Mouse (Mus musculus): ENCODE data around the gene Il34. TPM values are rescaled to one million over a fixed set of nuclear protein-coding genes. Genes with fewer than 3 reads are reported as not detected.
A peak's percentile ranks its signal among the peaks of the same experiment; 100 is the strongest.

Gene Il34
- polyA plus RNA-seq, 1 experiment from 2014 or later = 5.3 TPM

- no peaks in the 10 kb centered on the region for H3K9me3 ChIP-seq (replicated peaks)
- no peak overlapping the region for H3K9ac ChIP-seq
- peaks cover 65% of the 10 kb centered on the region for H3K36me3 ChIP-seq
- no peak for ATAC-seq (ENCODE audit: insufficient number of reproducible peaks, low FRiP score, low TSS enrichment, low read depth)
- no peaks in the 10 kb centered on the region for H3K27me3 ChIP-seq
- no peak overlapping the region for H3K4me2 ChIP-seq (replicated peaks)
- WGBS = 88% methylated on average over 7 of the region's 7 CpGs
- no peak overlapping the region for H3K4me3 ChIP-seq (replicated peaks)
- peaks cover 29% of the 10 kb centered on the region for H3K4me1 ChIP-seq
- no peak overlapping the region for H3K27ac ChIP-seq (replicated peaks)
Observed at GRCm38 (mm10) chr8:110810481-110811065, 4.8 kb upstream of the Il34 start.

GRCm38 (mm10) chr8:110809831-110810230 is 4.1 kb upstream of the Il34 start:
- H3K9me3 ChIP-seq (replicated peaks) = no peaks in the 10 kb centered on the region
- H3K27ac ChIP-seq (replicated peaks) = peak overlapping the region; percentile 78; the same call in 1 of the 2 replicates
- peaks cover 31% of the 10 kb centered on the region for H3K4me1 ChIP-seq
- H3K4me2 ChIP-seq (replicated peaks) = no peak overlapping the region
- H3K4me3 ChIP-seq (replicated peaks) = no peak overlapping the region
- no peak for ATAC-seq (ENCODE audit: insufficient number of reproducible peaks, low FRiP score, low TSS enrichment, low read depth)
- WGBS = 52% methylated on average over 2 of the region's 2 CpGs
- H3K9ac ChIP-seq = no peak overlapping the region
- no peaks in the 10 kb centered on the region for H3K27me3 ChIP-seq
- H3K36me3 ChIP-seq = peaks cover 57% of the 10 kb centered on the region

GRCm38 (mm10) chr8:110808495-110809472 is 3.1 kb upstream of the Il34 start:
- Histone ChIP-seq H3K27me3 (no peaks in the 10 kb centered on the region), H3K27ac (replicated peaks) (peak overlapping the region; percentile 78), H3K4me1 (peaks cover 31% of the 10 kb centered on the region), H3K9me3 (replicated peaks) (no peaks in the 10 kb centered on the region), H3K4me2 (replicated peaks) (no peak overlapping the region), H3K36me3 (peaks cover 47% of the 10 kb centered on the region), H3K9ac (no peak overlapping the region), H3K4me3 (replicated peaks) (no peak overlapping the region)
- ATAC-seq (ENCODE audit: insufficient number of reproducible peaks, low FRiP score, low TSS enrichment, low read depth) = peak; percentile 86
- 33% methylated on average over 13 of the region's 13 CpGs for WGBS

DNA sequence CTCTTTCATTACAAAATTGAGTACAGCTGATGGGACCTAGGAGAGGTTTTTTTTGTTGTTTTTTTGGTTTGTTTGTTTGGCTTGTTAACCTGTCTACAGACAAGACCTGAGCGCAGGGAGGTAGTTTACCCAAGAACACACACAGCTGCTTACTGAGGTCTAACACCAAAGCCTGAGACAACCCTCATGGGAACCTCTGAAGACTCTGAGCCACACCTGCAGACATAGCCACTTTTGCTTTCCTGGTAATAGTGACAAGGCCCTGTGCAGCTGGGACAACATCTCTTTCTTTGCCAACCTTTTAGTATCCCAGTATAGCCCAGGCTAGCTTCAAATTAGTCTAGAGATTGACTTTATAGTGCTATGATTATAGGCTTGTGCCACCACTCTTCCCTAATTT is 422 bp upstream of the Il34 start:
- peaks cover 21% of the 10 kb centered on the region for H3K36me3 ChIP-seq
- H3K9ac ChIP-seq = no peak overlapping the region
- peaks cover 34% of the 10 kb centered on the region for H3K4me1 ChIP-seq
- H3K4me2 ChIP-seq (replicated peaks) = no peak overlapping the region
- no peak overlapping the region for H3K4me3 ChIP-seq (replicated peaks)
- no peak overlapping the region for H3K27ac ChIP-seq (replicated peaks)
- ATAC-seq (ENCODE audit: insufficient number of reproducible peaks, low FRiP score, low TSS enrichment, low read depth) = no peak
- no peaks in the 10 kb centered on the region for H3K27me3 ChIP-seq
- H3K9me3 ChIP-seq (replicated peaks) = no peaks in the 10 kb centered on the region
- 89% methylated on average over 1 of the region's 1 CpGs for WGBS

DNA sequence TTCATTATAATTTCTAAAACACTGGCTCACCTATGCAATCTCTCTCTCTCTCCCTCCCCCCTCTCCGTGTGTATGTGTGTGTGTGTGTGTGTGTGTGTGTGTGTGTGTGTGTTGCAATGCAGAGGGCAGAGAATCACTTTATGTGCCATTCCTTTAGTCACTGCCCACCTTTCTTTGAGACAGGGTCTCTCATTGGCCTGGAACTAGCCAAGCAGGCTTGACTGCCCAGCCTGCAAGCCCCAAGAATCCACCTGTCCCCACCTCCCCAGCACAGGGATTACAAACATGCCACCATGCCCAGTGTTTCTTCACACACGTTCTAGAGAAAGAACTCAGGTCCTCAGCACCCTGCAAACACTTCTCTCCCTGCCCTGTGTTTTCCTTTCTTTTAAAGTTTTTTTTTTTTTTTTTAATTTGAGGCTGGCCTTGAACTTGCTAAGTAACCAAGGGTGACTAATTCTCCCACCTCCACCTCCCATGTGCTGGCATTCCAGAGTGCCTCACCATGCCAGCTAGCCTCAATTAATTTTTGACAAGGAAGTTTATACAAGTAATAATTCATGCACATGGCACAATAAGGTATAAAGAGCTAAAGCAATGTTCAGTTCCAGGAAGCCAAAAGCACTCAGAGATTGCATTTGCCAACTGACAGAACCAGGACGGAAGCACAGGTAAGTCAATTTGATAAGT is 754 bp downstream of the Il34 start:
- 65% methylated on average over 3 of the region's 3 CpGs for WGBS
- ATAC-seq (ENCODE audit: insufficient number of reproducible peaks, low FRiP score, low TSS enrichment, low read depth) = no peak

GRCm38 (mm10) chr8:110803856-110804255 is 1.9 kb downstream of the Il34 start:
- no peak overlapping the region for H3K4me3 ChIP-seq (replicated peaks)
- no peak overlapping the region for H3K27ac ChIP-seq (replicated peaks)
- H3K27me3 ChIP-seq = no peaks in the 10 kb centered on the region
- no peak overlapping the region for H3K9ac ChIP-seq
- WGBS = 76% methylated on average over 9 of the region's 9 CpGs
- peaks cover 28% of the 10 kb centered on the region for H3K4me1 ChIP-seq
- no peaks in the 10 kb centered on the region for H3K36me3 ChIP-seq
- ATAC-seq (ENCODE audit: insufficient number of reproducible peaks, low FRiP score, low TSS enrichment, low read depth) = no peak
- H3K4me2 ChIP-seq (replicated peaks) = no peak overlapping the region
- no peaks in the 10 kb centered on the region for H3K9me3 ChIP-seq (replicated peaks)

More for the DNA sequence above, 754 bp downstream of the Il34 start:
- Histone ChIP-seq H3K36me3 (peaks cover 9% of the 10 kb centered on the region), H3K4me3 (replicated peaks) (no peak overlapping the region; the same call in 1 of the 2 replicates), H3K27ac (replicated peaks) (no peak overlapping the region), H3K27me3 (no peaks in the 10 kb centered on the region), H3K4me2 (replicated peaks) (no peak overlapping the region), H3K9me3 (replicated peaks) (no peaks in the 10 kb centered on the region), H3K9ac (no peak overlapping the region), H3K4me1 (peaks cover 39% of the 10 kb centered on the region)

- Histone ChIP-seq H3K4me1 (peaks cover 20% of the 10 kb centered on the region), H3K4me2 (replicated peaks) (no peak overlapping the region), H3K9me3 (replicated peaks) (no peaks in the 10 kb centered on the region), H3K36me3 (no peaks in the 10 kb centered on the region), H3K27ac (replicated peaks) (no peak overlapping the region), H3K9ac (no peak overlapping the region), H3K27me3 (no peaks in the 10 kb centered on the region), H3K4me3 (replicated peaks) (no peak overlapping the region)
- 76% methylated on average over 5 of the region's 5 CpGs for WGBS
- ATAC-seq (ENCODE audit: insufficient number of reproducible peaks, low FRiP score, low TSS enrichment, low read depth) = no peak
Observed at GRCm38 (mm10) chr8:110802988-110803387, 2.7 kb downstream of the Il34 start.

GRCm38 (mm10) chr8:110797086-110797485 is 8.6 kb downstream of the Il34 start:
- WGBS = 93% methylated on average over 8 of the region's 8 CpGs
- H3K27me3 ChIP-seq = no peaks in the 10 kb centered on the region
- peaks cover 24% of the 10 kb centered on the region for H3K4me1 ChIP-seq
- no peak overlapping the region for H3K27ac ChIP-seq (replicated peaks)
- H3K4me3 ChIP-seq (replicated peaks) = no peak overlapping the region
- H3K4me2 ChIP-seq (replicated peaks) = no peak overlapping the region
- no peak for ATAC-seq (ENCODE audit: insufficient number of reproducible peaks, low FRiP score, low TSS enrichment, low read depth)
- no peak overlapping the region for H3K9ac ChIP-seq
- no peaks in the 10 kb centered on the region for H3K36me3 ChIP-seq
- H3K9me3 ChIP-seq (replicated peaks) = no peaks in the 10 kb centered on the region

GRCm38 (mm10) chr8:110794363-110794965 is 11.3 kb downstream of the Il34 start:
- H3K27me3 ChIP-seq = no peaks in the 10 kb centered on the region
- no peak overlapping the region for H3K4me2 ChIP-seq (replicated peaks)
- H3K4me1 ChIP-seq = peaks cover 31% of the 10 kb centered on the region
- no peak overlapping the region for H3K4me3 ChIP-seq (replicated peaks)
- WGBS = 75% methylated on average over 7 of the region's 7 CpGs
- no peak for ATAC-seq (ENCODE audit: insufficient number of reproducible peaks, low FRiP score, low TSS enrichment, low read depth)
- no peaks in the 10 kb centered on the region for H3K9me3 ChIP-seq (replicated peaks)
- no peaks in the 10 kb centered on the region for H3K36me3 ChIP-seq
- H3K27ac ChIP-seq (replicated peaks) = no peak overlapping the region
- no peak overlapping the region for H3K9ac ChIP-seq

DNA sequence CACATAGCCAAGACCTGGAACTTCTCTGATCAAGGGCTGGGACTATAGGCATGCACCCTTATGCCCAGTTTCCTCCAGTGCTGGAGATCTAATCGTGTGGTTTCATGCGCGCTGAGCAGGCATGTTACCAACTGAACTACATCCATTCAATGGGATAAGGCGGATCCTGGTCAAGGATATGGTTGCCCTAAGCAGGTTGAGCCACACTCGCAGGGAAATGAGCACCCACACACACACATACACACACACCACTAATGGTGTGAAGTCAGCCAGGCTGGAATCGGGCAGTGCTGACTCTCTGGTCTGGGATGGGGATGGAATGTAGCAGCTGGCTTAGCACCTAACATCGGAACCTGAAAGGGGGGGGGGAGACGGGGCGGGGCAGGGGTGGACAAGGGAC is 11.8 kb downstream of the Il34 start:
- no peak overlapping the region for H3K4me3 ChIP-seq (replicated peaks)
- H3K27me3 ChIP-seq = no peaks in the 10 kb centered on the region
- no peak overlapping the region for H3K4me2 ChIP-seq (replicated peaks)
- no peak for ATAC-seq (ENCODE audit: insufficient number of reproducible peaks, low FRiP score, low TSS enrichment, low read depth)
- H3K9me3 ChIP-seq (replicated peaks) = no peaks in the 10 kb centered on the region
- no peak overlapping the region for H3K27ac ChIP-seq (replicated peaks)
- WGBS = 84% methylated on average over 9 of the region's 9 CpGs
- no peak overlapping the region for H3K9ac ChIP-seq
- H3K36me3 ChIP-seq = no peaks in the 10 kb centered on the region
- H3K4me1 ChIP-seq = peaks cover 36% of the 10 kb centered on the region

GRCm38 (mm10) chr8:110793511-110793910 is 12.2 kb downstream of the Il34 start:
- Histone ChIP-seq H3K4me2 (replicated peaks) (no peak overlapping the region), H3K4me3 (replicated peaks) (no peak overlapping the region), H3K27ac (replicated peaks) (no peak overlapping the region), H3K36me3 (no peaks in the 10 kb centered on the region), H3K4me1 (peaks cover 38% of the 10 kb centered on the region), H3K9ac (no peak overlapping the region), H3K27me3 (no peaks in the 10 kb centered on the region), H3K9me3 (replicated peaks) (no peaks in the 10 kb centered on the region)
- WGBS = 56% methylated on average over 9 of the region's 9 CpGs
- no peak for ATAC-seq (ENCODE audit: insufficient number of reproducible peaks, low FRiP score, low TSS enrichment, low read depth)

All from embryonic facial prominence, embryonic 15.5 days (tissue).